Mouse (Mus musculus) CD4-positive, CD25-positive, alpha-beta regulatory T cell, adult 9 weeks (primary cell): ENCODE results near the gene Alkal2. TPM values are rescaled to one million over a fixed set of nuclear protein-coding genes. Genes with fewer than 3 reads are reported as not detected.

ENCODE experiments used
- polyA plus RNA-seq: library from polyadenylated mRNA; unstranded; fragments of 100-300 nt; shearing (Covaris generic); gene quantifications from one replicate; pipeline ENCODE4 v1.2.1, GENCODE M21; 2017

Alkal2 gene
- not detected for polyA plus RNA-seq

DNA sequence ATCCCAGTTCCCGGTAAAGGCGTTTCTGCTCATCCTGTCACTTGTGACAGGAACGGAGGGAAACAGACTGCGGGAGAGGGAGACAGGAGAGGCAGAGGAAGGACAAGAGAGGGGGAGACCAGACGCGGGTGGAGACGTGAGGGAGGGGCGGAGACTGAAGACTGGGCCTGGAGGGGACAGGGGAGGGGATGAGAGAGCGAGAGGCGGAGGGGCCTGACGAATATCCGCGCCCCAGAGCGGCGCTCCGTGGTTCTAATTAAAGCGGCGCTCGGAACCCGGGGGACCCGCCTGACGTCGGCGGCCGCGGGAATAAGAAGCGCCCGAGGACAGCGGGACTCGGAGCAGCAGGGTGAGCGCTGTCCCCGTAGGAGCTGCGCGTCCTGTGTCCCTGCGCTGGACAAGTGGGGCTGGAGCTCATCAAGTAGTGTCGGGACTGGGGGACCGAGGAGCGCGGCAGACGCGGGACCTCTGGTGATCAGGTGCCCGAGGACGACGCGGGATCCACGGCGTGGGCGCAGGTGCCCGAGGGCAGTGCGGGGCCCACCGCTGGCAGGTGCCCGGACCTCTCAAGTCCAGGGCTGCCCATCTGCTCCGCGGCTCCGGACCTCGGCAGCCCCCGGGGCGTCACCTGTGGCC, at the start of gene Alkal2:
Alkal2 (plus strand) TSS at position 337 of the 636 bp plus-strand sequence.

DNA sequence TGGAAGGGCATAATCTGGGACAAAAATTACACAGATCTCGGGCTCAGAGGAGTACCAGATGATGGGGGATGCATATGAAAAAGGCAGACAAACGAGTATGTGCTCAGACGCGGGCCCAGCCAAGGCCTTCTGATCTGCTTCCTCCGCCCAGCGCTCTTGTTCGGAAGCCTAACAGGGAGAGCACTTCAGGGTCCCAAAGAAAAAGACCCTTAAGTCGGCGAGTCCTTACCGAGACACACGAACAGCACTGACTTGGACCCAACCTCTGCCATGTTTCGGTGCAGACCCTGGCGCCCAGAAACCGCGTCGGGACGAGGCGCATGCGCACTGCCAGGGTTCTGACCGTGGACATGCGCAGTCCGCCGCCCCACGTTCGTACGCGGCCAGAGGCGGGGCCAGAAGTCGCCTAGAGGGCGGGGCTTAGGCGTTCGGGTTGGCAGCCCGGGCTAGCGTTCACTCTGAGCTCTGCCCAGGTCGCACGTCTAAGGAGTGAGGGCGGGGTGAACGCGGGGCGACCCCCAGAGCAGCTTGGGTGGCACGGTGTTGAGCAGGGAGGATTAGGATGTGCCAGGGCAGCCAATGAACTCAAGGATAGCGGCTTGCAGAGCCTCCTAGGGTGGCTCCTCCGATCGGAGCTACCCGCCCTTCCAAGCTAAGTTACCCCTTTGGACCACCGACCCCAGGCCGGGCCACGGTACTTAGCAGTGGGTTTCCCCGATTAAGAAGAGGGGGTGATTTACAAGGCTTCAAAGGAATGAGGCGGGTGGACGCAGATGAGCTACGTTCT, 27.3 kb downstream of the Alkal2 start, which contains the start of the genes Acp1 and Sh3yl1:
Acp1 (minus strand) TSS at position 329 of the 787 bp plus-strand sequence.
Sh3yl1 (plus strand) TSS at position 408 of the 787 bp plus-strand sequence.

Other genes with a start within 250 kb of the Alkal2 start
- gene Acp1, start 27.3 kb downstream of the Alkal2 start, polyA plus RNA-seq, result 62.8 TPM
- 0.68 TPM for gene Sh3yl1, start 27.3 kb downstream of the Alkal2 start, polyA plus RNA-seq
- gene Fam110c, start 189.5 kb downstream of the Alkal2 start, polyA plus RNA-seq, result 0.26 TPM